14 mouse cellular contexts compared by ENCODE assay signal in the genomic region with DNA sequence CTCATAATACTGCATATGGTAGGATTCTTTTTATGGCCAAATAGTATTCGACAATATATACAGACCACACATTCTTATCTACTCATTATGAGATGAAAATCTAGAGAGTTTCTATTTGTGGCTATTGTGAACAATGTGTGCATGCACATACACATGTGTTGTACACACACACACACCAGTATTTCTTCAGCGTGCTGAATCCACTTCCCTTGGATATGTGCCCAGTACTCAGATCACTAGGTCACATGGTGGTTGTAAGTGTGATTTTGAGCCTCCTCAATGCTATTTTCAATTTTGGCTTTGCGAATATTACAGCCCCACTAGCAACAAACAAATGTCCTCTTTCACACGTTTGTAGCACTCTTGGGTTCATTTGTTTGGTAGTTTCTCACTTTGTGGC.
"Had no signal": no experiment of that assay in that cellular context is flagged by ENCODE, and none has a peak within 500 bp of the region (broad histone marks: within the 10 kb centered on the region; RNA-seq: fewer than 3 reads in every experiment).

No protein-coding gene starts in this region.

- H3K27ac ChIP-seq: left cerebral cortex, adult 2 months; limb, embryonic 10.5 days; liver, embryonic 13.5 days; macrophage; midbrain, embryonic 15.5 days; neural tube, embryonic 12.5 days had no signal

- H3K4me2 ChIP-seq: liver, embryonic 13.5 days; midbrain, embryonic 11.5 days; midbrain, embryonic 15.5 days; neural tube, embryonic 12.5 days had no signal

- H3K4me1 ChIP-seq: limb, embryonic 10.5 days; liver, embryonic 13.5 days; megakaryocyte, embryonic 14.5 days; midbrain, embryonic 15.5 days; neural tube, embryonic 12.5 days had no signal

- H3K27me3 ChIP-seq: liver, embryonic 13.5 days; megakaryocyte, embryonic 14.5 days; midbrain, embryonic 15.5 days; neural tube, embryonic 12.5 days had no signal

- H3K4me3 ChIP-seq: left cerebral cortex, adult 2 months; limb, embryonic 10.5 days; liver, embryonic 13.5 days; megakaryocyte, embryonic 14.5 days; midbrain, embryonic 15.5 days; neural tube, embryonic 12.5 days had no signal

- H3K9ac ChIP-seq: liver, embryonic 13.5 days; liver, postnatal 0 days; midbrain, embryonic 15.5 days; neural tube, embryonic 12.5 days had no signal

- H3K9me3 ChIP-seq: limb, embryonic 10.5 days; midbrain, embryonic 15.5 days; neural tube, embryonic 12.5 days had no signal

- DNase-seq: kidney, adult 2 months; kidney, postnatal 25 days; liver, embryonic 13.5 days; liver, postnatal 0 days; spleen, adult 18-20 months; thymus, adult 18-20 months; thymus, postnatal 14 days had no signal

- H3K36me3 ChIP-seq: limb, embryonic 10.5 days; liver, embryonic 13.5 days; midbrain, embryonic 15.5 days; neural tube, embryonic 12.5 days had no signal

- ATAC-seq: liver, postnatal 0 days; midbrain, embryonic 15.5 days had no signal
